Mouse (Mus musculus) heart, embryonic 14.5 days (tissue): Measurements from ENCODE around the gene Abcc12. TPM values are rescaled to one million over a fixed set of nuclear protein-coding genes. Genes with fewer than 3 reads are reported as not detected.

ENCODE experiments used
- ATAC-seq: fragments of 200-750 bp; cut with Nextera tagmentation; 2 replicates; pipeline ENCODE4 v1.8.0; 2017; ENCODE audit warnings: low read depth, moderate TSS enrichment; ENCODE audit not compliant: insufficient number of reproducible peaks, insufficient read depth, low FRiP score
- H3K27ac ChIP-seq, 2 experiments: fragments of 200-500 bp in 1 of 2; fragments of 300-500 bp in 1 of 2; sonication (generic) in 1 of 2; replicated peaks in 1 of 2; 2 replicates each; pipeline ENCODE4 v1.5.1; 2012 to 2014; ENCODE audit warnings: low read depth in 2 of 2, low read length in 2 of 2, control low read depth in 1 of 2, mild to moderate bottlenecking in 1 of 2, mixed read lengths in 1 of 2; ENCODE audit not compliant: control insufficient read depth in 1 of 2, insufficient read depth in 1 of 2
- H3K27me3 ChIP-seq: fragments of 300-500 bp; sonication (generic); 2 replicates; pipeline ENCODE4 v1.6.1; 2014; ENCODE audit warnings: mild to moderate bottlenecking, low read length, control low read depth; ENCODE audit not compliant: control insufficient read depth, insufficient read depth
- H3K36me3 ChIP-seq: fragments of 300-500 bp; sonication (generic); 2 replicates; pipeline ENCODE4 v1.6.1; 2014; ENCODE audit warnings: mild to moderate bottlenecking, control low read depth, low read length, mixed read lengths; ENCODE audit not compliant: control insufficient read depth, insufficient read depth
- H3K4me1 ChIP-seq, 2 experiments: fragments of 200-500 bp in 1 of 2; fragments of 300-500 bp in 1 of 2; sonication (generic) in 1 of 2; 2 replicates each; pipeline ENCODE4 v1.6.1; 2012 to 2014; ENCODE audit warnings: low read length in 2 of 2, control low read depth in 1 of 2, mixed read lengths in 1 of 2; ENCODE audit not compliant: control insufficient read depth in 2 of 2, insufficient read depth in 2 of 2
- H3K4me2 ChIP-seq: fragments of 300-500 bp; sonication (generic); 2 replicates; pipeline ENCODE4 v1.6.1; 2014; ENCODE audit warnings: mild to moderate bottlenecking, low read length
- H3K4me3 ChIP-seq, 2 experiments: fragments of 200-500 bp in 1 of 2; fragments of 300-500 bp in 1 of 2; sonication (generic) in 1 of 2; 2 replicates each; pipeline ENCODE4 v1.5.1; 2012 to 2014; ENCODE audit warnings: low read length in 2 of 2, mild to moderate bottlenecking in 2 of 2, control low read depth in 1 of 2, low read depth in 1 of 2, moderate library complexity in 1 of 2; ENCODE audit not compliant: control insufficient read depth in 1 of 2, insufficient read depth in 1 of 2
- H3K9ac ChIP-seq: fragments of 300-500 bp; sonication (generic); 2 replicates; pipeline ENCODE4 v1.6.1; 2014; ENCODE audit warnings: mild to moderate bottlenecking, low read length
- H3K9me3 ChIP-seq: fragments of 300-500 bp; sonication (generic); 2 replicates; pipeline ENCODE4 v1.6.1; 2016; ENCODE audit warnings: low read length, control low read depth; ENCODE audit not compliant: control insufficient read depth
- WGBS: fragments of 180-500 bp; shearing (Covaris S2); extraction: QIAGEN DNeasy Blood & Tissue Kit; methylation state at CpG from one replicate; pipeline ENCODE4 v1.1.7; 2014; 5-methylcytosine and 5-hydroxymethylcytosine counted together
- polyA plus RNA-seq: library from polyadenylated mRNA; unstranded; fragments of >200 nt; fragmentation: Nextera tagmentation; extraction: Ambion mirVana; gene quantifications from 2 replicates; pipeline ENCODE4 v1.2.1, GENCODE M21; 2014

Gene Abcc12
- polyA plus RNA-seq, 1 experiment from 2014 or later: not detected

GRCm38 (mm10) chr8:86613798-86614197, 33.3 kb upstream of the Abcc12 start:
- Histone ChIP-seq H3K27ac (no peak overlapping the region), H3K36me3 (no peaks in the 10 kb centered on the region), H3K9ac (no peak overlapping the region), H3K4me2 (no peak overlapping the region), H3K4me1 (no peaks in the 10 kb centered on the region), H3K4me3 (no peak overlapping the region), H3K9me3 (no peaks in the 10 kb centered on the region), H3K27me3 (no peaks in the 10 kb centered on the region)
- no peak for ATAC-seq
- 58% methylated on average over 2 of the region's 2 CpGs for WGBS

- Histone ChIP-seq H3K27ac (no peak overlapping the region), H3K27me3 (no peaks in the 10 kb centered on the region), H3K4me1 (no peaks in the 10 kb centered on the region), H3K9ac (no peak overlapping the region), H3K9me3 (no peaks in the 10 kb centered on the region), H3K4me3 (no peak overlapping the region), H3K36me3 (no peaks in the 10 kb centered on the region), H3K4me2 (no peak overlapping the region)
- 79% methylated on average over 3 of the region's 3 CpGs for WGBS
- ATAC-seq: no peak
Observed at GRCm38 (mm10) chr8:86604676-86605075, 24.2 kb upstream of the Abcc12 start.

DNA sequence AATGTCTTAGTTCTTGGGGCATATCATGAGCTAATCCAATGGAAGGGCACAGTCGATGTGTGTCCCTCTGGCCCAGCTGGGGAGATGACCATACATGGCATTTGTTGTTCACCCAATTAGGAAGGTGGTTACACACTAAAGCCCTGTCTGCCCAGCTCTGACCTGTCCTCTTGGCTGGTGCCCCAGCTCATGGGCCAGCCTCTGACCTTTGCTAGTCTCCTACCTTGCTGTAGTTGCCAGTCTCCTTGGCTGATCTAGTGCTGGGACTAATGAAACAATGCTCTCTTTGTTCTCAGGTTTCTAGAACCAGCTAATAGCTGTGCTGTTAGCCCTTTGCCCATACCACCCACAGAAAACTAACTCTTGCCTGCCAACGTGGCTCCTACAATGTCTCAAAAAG, 22.7 kb upstream of the Abcc12 start:
- Histone ChIP-seq H3K4me2 (no peak overlapping the region), H3K4me1 (no peaks in the 10 kb centered on the region), H3K27me3 (no peaks in the 10 kb centered on the region), H3K27ac (no peak overlapping the region), H3K4me3 (no peak overlapping the region), H3K36me3 (no peaks in the 10 kb centered on the region), H3K9ac (no peak overlapping the region), H3K9me3 (no peaks in the 10 kb centered on the region)
- WGBS: 74% methylated on average over 2 of the region's 2 CpGs
- ATAC-seq: no peak

DNA sequence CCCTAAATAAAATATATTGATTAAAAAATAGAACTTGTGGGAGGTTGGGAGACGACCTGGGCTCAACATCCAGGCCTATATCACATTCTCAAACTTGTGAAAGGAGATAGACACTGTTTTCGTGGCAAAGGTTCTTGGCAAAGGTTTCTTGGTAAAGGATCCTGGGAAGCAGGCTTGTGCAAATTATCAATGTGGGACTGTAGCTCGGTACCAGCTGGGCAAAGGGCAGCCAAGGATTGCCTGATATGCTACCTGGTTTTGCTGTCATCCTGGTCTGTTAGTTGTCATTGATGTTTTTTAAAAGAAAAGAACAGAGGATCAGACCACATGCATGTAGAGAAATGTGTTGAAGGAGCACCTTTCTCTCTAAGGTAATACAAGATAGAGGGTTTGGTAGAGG, 19.8 kb upstream of the Abcc12 start:
- H3K27ac ChIP-seq: no peak overlapping the region
- no peak overlapping the region for H3K9ac ChIP-seq
- H3K4me2 ChIP-seq: no peak overlapping the region
- H3K36me3 ChIP-seq: no peaks in the 10 kb centered on the region
- WGBS: 54% methylated on average over 3 of the region's 3 CpGs
- no peaks in the 10 kb centered on the region for H3K4me1 ChIP-seq
- no peak for ATAC-seq
- no peak overlapping the region for H3K4me3 ChIP-seq
- no peaks in the 10 kb centered on the region for H3K9me3 ChIP-seq
- H3K27me3 ChIP-seq: no peaks in the 10 kb centered on the region

GRCm38 (mm10) chr8:86599299-86599698, 18.8 kb upstream of the Abcc12 start:
- 86% methylated on average over 6 of the region's 6 CpGs for WGBS

DNA sequence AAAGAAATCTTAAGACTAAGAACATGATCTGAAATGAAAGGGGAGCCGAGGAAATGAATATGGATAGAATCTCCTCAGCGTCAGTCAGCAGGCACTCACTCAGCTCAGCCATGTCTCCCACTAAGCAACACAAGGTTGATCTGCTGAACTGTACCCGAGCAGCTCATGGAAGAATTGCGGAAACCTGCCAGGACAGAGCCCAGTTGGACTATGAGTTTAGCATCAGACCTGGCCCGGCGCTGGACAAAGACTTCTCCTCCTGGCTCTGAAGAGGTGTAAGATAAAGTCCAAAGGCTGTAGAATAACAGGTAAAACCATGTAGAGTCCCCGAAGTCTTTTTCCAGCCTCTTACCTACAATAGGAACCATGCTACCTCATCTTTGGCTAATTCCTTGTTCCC, 17.2 kb upstream of the Abcc12 start:
- 81% methylated on average over 7 of the region's 7 CpGs for WGBS
- H3K9ac ChIP-seq: no peak overlapping the region
- no peak overlapping the region for H3K4me2 ChIP-seq
- H3K27ac ChIP-seq: no peak overlapping the region
- no peaks in the 10 kb centered on the region for H3K9me3 ChIP-seq
- H3K36me3 ChIP-seq: no peaks in the 10 kb centered on the region
- H3K4me3 ChIP-seq: no peak overlapping the region
- no peaks in the 10 kb centered on the region for H3K27me3 ChIP-seq
- ATAC-seq: no peak
- no peaks in the 10 kb centered on the region for H3K4me1 ChIP-seq

More at GRCm38 (mm10) chr8:86599299-86599698, 18.8 kb upstream of the Abcc12 start:
- ATAC-seq: no peak
- Histone ChIP-seq H3K36me3 (no peaks in the 10 kb centered on the region), H3K27ac (no peak overlapping the region), H3K9ac (no peak overlapping the region), H3K4me3 (no peak overlapping the region), H3K4me2 (no peak overlapping the region), H3K9me3 (no peaks in the 10 kb centered on the region), H3K4me1 (no peaks in the 10 kb centered on the region), H3K27me3 (no peaks in the 10 kb centered on the region)

GRCm38 (mm10) chr8:86595671-86596070, 15.2 kb upstream of the Abcc12 start:
- H3K9me3 ChIP-seq: no peaks in the 10 kb centered on the region
- no peak overlapping the region for H3K9ac ChIP-seq
- H3K27ac ChIP-seq: no peak overlapping the region
- no peaks in the 10 kb centered on the region for H3K36me3 ChIP-seq
- H3K4me2 ChIP-seq: no peak overlapping the region
- WGBS: 69% methylated on average over 5 of the region's 5 CpGs
- H3K4me3 ChIP-seq: no peak overlapping the region
- ATAC-seq: no peak
- H3K27me3 ChIP-seq: no peaks in the 10 kb centered on the region
- no peaks in the 10 kb centered on the region for H3K4me1 ChIP-seq

DNA sequence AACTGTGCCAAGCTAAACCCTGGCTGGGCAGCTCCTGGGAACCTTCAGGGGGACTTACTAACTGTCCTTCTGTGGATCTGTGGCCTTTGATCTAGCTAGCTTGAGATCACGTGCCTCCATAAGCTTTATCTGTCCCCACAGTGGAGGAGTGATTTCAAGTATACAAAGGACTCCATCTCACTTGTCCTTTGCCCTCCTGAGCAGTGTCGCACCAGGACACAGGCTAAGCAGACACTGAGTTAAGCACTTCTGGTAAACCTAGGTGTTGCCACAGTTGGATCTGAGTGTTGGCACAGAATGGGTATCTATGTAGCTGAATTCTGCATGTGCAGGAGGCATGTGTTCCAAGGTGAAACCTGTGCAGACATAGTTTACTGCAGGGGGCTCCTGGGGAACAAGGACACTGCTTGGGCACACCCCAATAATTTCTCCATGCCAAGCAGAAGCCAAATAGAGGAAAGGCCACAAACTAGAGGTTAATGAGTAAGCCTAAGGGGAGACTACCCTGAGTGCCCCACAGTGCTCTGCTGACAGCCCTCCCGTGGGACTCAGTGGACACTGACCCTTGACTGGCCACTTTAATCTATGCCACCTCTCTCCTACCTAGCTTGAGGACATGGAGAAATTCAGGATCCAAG, 13.8 kb upstream of the Abcc12 start:
- 51% methylated on average over 3 of the region's 3 CpGs for WGBS
- Histone ChIP-seq H3K4me1 (no peaks in the 10 kb centered on the region), H3K9me3 (no peaks in the 10 kb centered on the region), H3K4me2 (no peak overlapping the region), H3K27me3 (no peaks in the 10 kb centered on the region), H3K9ac (no peak overlapping the region), H3K4me3 (no peak overlapping the region), H3K27ac (no peak overlapping the region), H3K36me3 (no peaks in the 10 kb centered on the region)
- no peak for ATAC-seq
